Mouse (Mus musculus): ENCODE data around the gene Slc24a3.

DNA sequence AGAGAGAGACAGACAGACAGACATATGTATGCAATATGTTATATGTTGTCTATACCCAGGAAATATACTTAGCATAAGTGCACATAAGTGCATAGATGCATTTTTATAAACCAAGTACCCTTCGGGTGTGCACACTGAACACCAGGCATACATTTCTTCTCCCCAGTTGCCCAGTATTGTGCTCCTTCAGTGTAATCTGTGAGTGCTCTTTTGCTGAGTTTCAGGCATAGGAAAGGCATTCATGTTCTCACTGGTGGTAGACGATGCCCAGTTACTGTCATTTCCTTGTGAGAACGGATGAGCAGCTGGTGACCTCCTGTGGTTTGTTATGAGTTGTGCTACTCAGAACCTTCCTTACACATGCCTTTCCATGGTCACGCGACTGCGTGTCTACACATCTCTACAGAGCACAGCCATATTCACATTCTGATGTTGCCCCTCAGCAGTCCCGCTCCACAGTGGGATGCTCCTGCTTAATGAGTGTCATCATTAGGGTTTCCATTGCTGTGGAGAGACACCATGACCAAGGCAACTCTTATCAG lies 29.0 kb downstream of the Slc24a3 start:
- TF ChIP-seq POLR2A (IDR thresholded peaks at IDR 0.05; ENCODE audit: extremely low read depth, insufficient read depth, low read length) (no peak), CTCF (IDR thresholded peaks at IDR 0.05; ENCODE audit: low read depth, low read length) (no peak)

Data from liver, adult 2 months (tissue).